Mouse (Mus musculus) kidney, adult 2 months (tissue): ENCODE results near the gene Helt.

Experiments
- CTCF ChIP-seq: fragments of 200-500 bp; conservative IDR thresholded peaks from 2 replicates; pipeline ENCODE4 v1.5.1; 2011; ENCODE audit warnings: low read depth, mild to moderate bottlenecking, control low read depth, low read length, moderate library complexity, mixed read lengths; ENCODE audit not compliant: insufficient read depth, insufficient read length
- POLR2A ChIP-seq: fragments of 200-500 bp; IDR thresholded peaks from one replicate; pipeline ENCODE4 v1.6.1; 2011; ENCODE audit warnings: low read depth, low read length, control low read depth

DNA sequence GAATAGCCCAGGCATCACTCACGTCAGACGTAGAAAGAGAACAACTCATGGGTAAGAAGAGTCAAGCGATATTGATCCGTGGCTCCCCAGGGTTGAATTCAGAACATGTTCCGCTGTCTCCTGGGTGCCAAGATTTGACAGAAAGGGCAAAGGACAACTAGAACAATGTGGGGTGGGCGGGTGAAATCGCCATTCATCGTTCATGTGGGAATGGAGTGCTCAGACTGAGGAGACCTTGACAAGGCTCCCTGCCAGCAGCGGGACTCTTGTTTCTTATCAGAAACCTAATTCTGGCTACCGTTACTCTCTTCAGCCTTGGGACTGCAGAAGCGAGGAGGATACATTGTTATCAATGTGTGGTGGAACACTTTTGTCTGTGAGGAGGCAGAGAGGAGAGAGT lies 48.1 kb downstream of the Helt start:
- TF ChIP-seq CTCF = no peak
- no peak for TF ChIP-seq POLR2A
